Comparison of ENCODE assay signal across 17 mouse cellular contexts in the genomic region with DNA sequence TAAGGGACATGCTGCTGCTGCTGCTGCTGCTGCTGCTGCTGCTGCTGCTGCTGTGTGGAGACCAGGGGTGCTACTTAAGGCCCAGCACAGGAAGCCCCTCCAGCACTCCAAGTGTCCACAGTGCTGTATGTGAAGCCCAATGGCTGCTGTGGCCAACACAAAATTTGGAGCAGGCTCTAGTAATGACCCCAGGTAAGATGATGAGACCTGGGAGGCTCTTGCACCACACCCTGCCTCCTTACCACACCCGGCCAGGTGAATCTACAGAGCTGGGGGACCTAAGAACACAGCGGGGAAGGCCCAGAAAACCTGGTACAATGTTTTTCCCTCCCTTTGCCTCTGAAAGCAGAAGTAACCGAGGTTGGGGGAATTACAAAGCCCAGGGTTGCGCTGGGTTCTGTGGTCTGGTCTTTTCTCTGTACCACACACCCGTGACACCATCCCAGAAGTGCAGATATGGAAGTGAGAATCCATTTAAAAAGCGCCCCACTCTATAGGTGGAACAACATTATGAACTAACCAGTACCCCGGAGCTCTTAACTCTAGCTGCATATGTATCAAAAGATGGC. TPM values are rescaled to one million over a fixed set of nuclear protein-coding genes. Genes with fewer than 3 reads are reported as not detected.
A peak's percentile ranks its signal among the peaks of the same experiment; 100 is the strongest.
DNase-seq lines count a peak whose midpoint lies in the region; ATAC-seq and TF ChIP-seq lines count a peak whose summit lies in the region.
"Had no signal": no experiment of that assay in that cellular context is flagged by ENCODE, and none has a peak within 500 bp of the region (broad histone marks: within the 10 kb centered on the region; RNA-seq: fewer than 3 reads in every experiment).

No protein-coding gene starts in this region.

- no peak overlapping the region for H3K4me2 ChIP-seq in limb, embryonic 12.5 days
- H3K4me2 ChIP-seq: forebrain, embryonic 13.5 days; heart, embryonic 12.5 days; midbrain, embryonic 12.5 days had no signal

- peaks cover 37% of the 10 kb centered on the region for H3K27me3 ChIP-seq in limb, embryonic 12.5 days
- peaks cover 41% of the 10 kb centered on the region for H3K27me3 ChIP-seq in limb, embryonic 10.5 days (ENCODE audit: low read depth, poor library complexity, severe bottlenecking)

- no peak overlapping the region for H3K4me3 ChIP-seq in limb, embryonic 12.5 days (replicated peaks)
- H3K4me3 ChIP-seq in limb, embryonic 10.5 days: no peak overlapping the region
- no peak overlapping the region for H3K4me3 ChIP-seq in brown adipose tissue, adult 24 weeks (ENCODE audit: insufficient read depth, low read depth, low read length)
- no peak overlapping the region for H3K4me3 ChIP-seq in layer of hippocampus, adult 2 months
- H3K4me3 ChIP-seq: embryonic facial prominence, embryonic 10.5 days; forebrain, embryonic 13.5 days; heart, embryonic 12.5 days; hindbrain, embryonic 10.5 days; left cerebral cortex, adult 2 months; midbrain, embryonic 12.5 days had no signal

- peaks cover 7% of the 10 kb centered on the region for H3K4me1 ChIP-seq in limb, embryonic 12.5 days (replicated peaks)
- peaks cover 18% of the 10 kb centered on the region for H3K4me1 ChIP-seq in limb, embryonic 10.5 days
- peaks cover 3% of the 10 kb centered on the region; the same call in 1 of the 2 replicates for H3K4me1 ChIP-seq in brown adipose tissue, adult 24 weeks (ENCODE audit: control insufficient read depth, insufficient read depth, insufficient read length, low read length)
- H3K4me1 ChIP-seq: forebrain, embryonic 13.5 days; midbrain, embryonic 12.5 days had no signal

- no peak for ATAC-seq in limb, embryonic 12.5 days (ENCODE audit: insufficient number of reproducible peaks, insufficient read depth, low FRiP score, low TSS enrichment, low read depth)
- peak; percentile 52 for ATAC-seq in monocyte, adult 5-6 weeks (replicated peaks; ENCODE audit: insufficient number of reproducible peaks, low FRiP score, low TSS enrichment, poor library complexity, severe bottlenecking)
- ATAC-seq: forebrain, embryonic 13.5 days had no signal

- DNase-seq in limb, embryonic 10.5 days (ENCODE audit: low spot score): no peak
- DNase-seq in B cell, adult 2 months: peak; percentile 69 to 76
- DNase-seq in c-Kit-positive CD71-positive TER-119-positive erythroid progenitor cells, embryonic 14.5 days (ENCODE audit: low spot score): no peak
- no peak for DNase-seq in layer of hippocampus, adult 2 months (ENCODE audit: low spot score in 2 of 2)
- DNase-seq: cerebellum, adult 11-12 months; gastrocnemius, postnatal 25 days had no signal

- H3K9me3 ChIP-seq in limb, embryonic 12.5 days: no peaks in the 10 kb centered on the region
- no peaks in the 10 kb centered on the region for H3K9me3 ChIP-seq in limb, embryonic 10.5 days (replicated peaks)
- H3K9me3 ChIP-seq: embryonic facial prominence, embryonic 10.5 days; forebrain, embryonic 13.5 days; G1E; heart, embryonic 12.5 days; hindbrain, embryonic 10.5 days; midbrain, embryonic 12.5 days had no signal

- 88% methylated on average over 7 of the region's 7 CpGs for WGBS in limb, embryonic 12.5 days
- 91% methylated on average over 7 of the region's 7 CpGs for WGBS in limb, embryonic 10.5 days

- H3K27ac ChIP-seq in limb, embryonic 12.5 days: no peak overlapping the region
- no peak overlapping the region for H3K27ac ChIP-seq in limb, embryonic 10.5 days
- peak overlapping the region; percentile 51; the same call in 1 of the 2 replicates for H3K27ac ChIP-seq in brown adipose tissue, adult 24 weeks (replicated peaks; ENCODE audit: low read depth, low read length)
- no peak overlapping the region for H3K27ac ChIP-seq in layer of hippocampus, adult 2 months
- H3K27ac ChIP-seq: embryonic facial prominence, embryonic 10.5 days; forebrain, embryonic 13.5 days; hindbrain, embryonic 10.5 days; left cerebral cortex, adult 2 months; midbrain, embryonic 12.5 days had no signal

- H3K36me3 ChIP-seq in limb, embryonic 12.5 days: no peaks in the 10 kb centered on the region
- H3K36me3 ChIP-seq in limb, embryonic 10.5 days: no peaks in the 10 kb centered on the region
- H3K36me3 ChIP-seq: embryonic facial prominence, embryonic 10.5 days; G1E; heart, embryonic 12.5 days; hindbrain, embryonic 10.5 days; midbrain, embryonic 12.5 days had no signal

- TF ChIP-seq CTCF in layer of hippocampus, adult 2 months (conservative IDR thresholded peaks at IDR 0.05): no peak

- H3K9ac ChIP-seq in limb, embryonic 12.5 days (replicated peaks): peak overlapping the region; percentile 31; the same call in 1 of the 2 replicates
- H3K9ac ChIP-seq: heart, embryonic 12.5 days; midbrain, embryonic 12.5 days had no signal

RNA-seq across cellular contexts. Expression of a gene that starts 0.8 kb away (rescaled TPM):
- polyA plus RNA-seq in limb, embryonic 12.5 days (2016; fragmentation: Nextera tagmentation; extraction: Ambion mirVana): 0.08 TPM in 1 of 2 replicates, not detected in the other
- polyA plus RNA-seq in limb, embryonic 10.5 days (2016; fragmentation: Nextera tagmentation; extraction: Ambion mirVana): 0.11 TPM in 1 of 2 replicates, not detected in the other
- polyA plus RNA-seq in brown adipose tissue, adult 24 weeks (2012; ENCODE audit: insufficient read depth, insufficient read length, missing spikeins): not detected in 2 replicates
- total RNA-seq in monocyte, adult 5-6 weeks (2017): 61.4 to 99.5 TPM (median 74.8 TPM) in 3 replicates
- not detected for total RNA-seq in layer of hippocampus, adult 2 months (2021)
- polyA plus RNA-seq: forebrain, embryonic 13.5 days; heart, embryonic 12.5 days; limb, embryonic 11.5 days; midbrain, embryonic 12.5 days had no signal

RNA-seq across cellular contexts. Expression of a gene that starts 38.0 kb away (rescaled TPM):
- 166 TPM in 2 replicates for polyA plus RNA-seq in limb, embryonic 12.5 days (2016; fragmentation: Nextera tagmentation; extraction: Ambion mirVana)
- 204 and 206 TPM in 2 replicates for polyA plus RNA-seq in limb, embryonic 10.5 days (2016; fragmentation: Nextera tagmentation; extraction: Ambion mirVana)
- polyA plus RNA-seq in brown adipose tissue, adult 24 weeks (2012; ENCODE audit: insufficient read depth, insufficient read length, missing spikeins): 3.1 and 5.5 TPM in 2 replicates
- total RNA-seq in monocyte, adult 5-6 weeks (2017): 15.5 to 32.2 TPM (median 18.8 TPM) in 3 replicates
- 10 to 100 TPM in 1 of 2 experiments, 1 to 10 TPM in 1; 7.1 to 10.8 TPM for total RNA-seq in layer of hippocampus, adult 2 months (2021)

RNA-seq across cellular contexts. Expression of a gene that starts 58.5 kb away (rescaled TPM):
- polyA plus RNA-seq in limb, embryonic 12.5 days (2016; fragmentation: Nextera tagmentation; extraction: Ambion mirVana): 9.2 and 9.3 TPM in 2 replicates
- 7.9 and 8.4 TPM in 2 replicates for polyA plus RNA-seq in limb, embryonic 10.5 days (2016; fragmentation: Nextera tagmentation; extraction: Ambion mirVana)
- 0.63 and 1.7 TPM in 2 replicates for polyA plus RNA-seq in brown adipose tissue, adult 24 weeks (2012; ENCODE audit: insufficient read depth, insufficient read length, missing spikeins)
- total RNA-seq in monocyte, adult 5-6 weeks (2017): 0.96 TPM in 1 of 3 replicates, not detected in the others
- total RNA-seq in layer of hippocampus, adult 2 months (2021): 10 to 100 TPM; 12.8 to 13.2 TPM

Comparison
In these comparisons a context has a peak if more than half of its experiments do, and no peak if none do; other contexts are left out.
1. DNase-seq: peak in B cell, adult 2 months (2 of 2); none in limb, embryonic 10.5 days (single experiment), c-Kit-positive CD71-positive TER-119-positive erythroid progenitor cells, embryonic 14.5 days (single experiment) and layer of hippocampus, adult 2 months (0 of 2).
2. RNA of a gene that starts 38.0 kb away (polyA plus RNA-seq): 204 to 206 TPM in limb, embryonic 10.5 days and 166 TPM in limb, embryonic 12.5 days; 3.1 to 5.5 TPM in brown adipose tissue, adult 24 weeks; every median in the first group is over 10 times any median in the second.